Mouse (Mus musculus): ENCODE data around the gene Kdm6b.

The Kdm6b gene

GRCm38 (mm10) chr11:69420554-69421000 lies 7.1 kb upstream of the Kdm6b start:
- in situ Hi-C loops (cut with MboI; ENCODE audit: unreplicated experiment in 2 of 2): loop anchor here in 1 of 2 experiments (25.0 kb wide), 2 partner anchors 567 to 1242 kb away; partner anchors contain the start of genes Ctdnep1, Elp5, Eno3 and Gabarap

GRCm38 (mm10) chr11:69419813-69420553 lies 6.5 kb upstream of the Kdm6b start:
- in situ Hi-C loops (cut with MboI; ENCODE audit: unreplicated experiment in 2 of 2): loop anchor here in 1 of 2 experiments (25.0 kb wide), 2 partner anchors 567 to 1242 kb away; partner anchors contain the start of genes Ctdnep1, Elp5, Eno3 and Gabarap

DNA sequence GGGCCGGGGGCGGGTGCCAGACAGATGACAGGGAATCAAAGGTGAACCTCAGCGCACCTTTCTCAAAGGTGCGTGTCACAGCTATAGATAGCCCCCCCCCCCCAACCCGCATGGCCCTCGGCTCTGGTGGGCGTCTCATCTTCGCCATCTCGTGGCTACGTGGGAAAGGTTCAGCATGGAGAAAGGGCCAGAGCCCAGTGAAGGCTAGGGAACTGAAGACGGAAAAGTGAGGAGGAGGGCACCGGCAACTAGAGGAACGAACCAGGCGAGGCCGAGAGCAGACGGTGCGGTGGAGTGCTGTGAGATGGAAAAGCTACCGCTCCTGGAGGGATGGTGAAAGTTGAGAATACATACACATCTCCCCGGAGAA lies 6.0 kb upstream of the Kdm6b start:
- in situ Hi-C loops (cut with MboI; ENCODE audit: unreplicated experiment in 2 of 2): loop anchor here in 1 of 2 experiments (25.0 kb wide), 2 partner anchors 568 to 1243 kb away; partner anchors contain the start of genes Ctdnep1, Elp5, Eno3 and Gabarap

DNA sequence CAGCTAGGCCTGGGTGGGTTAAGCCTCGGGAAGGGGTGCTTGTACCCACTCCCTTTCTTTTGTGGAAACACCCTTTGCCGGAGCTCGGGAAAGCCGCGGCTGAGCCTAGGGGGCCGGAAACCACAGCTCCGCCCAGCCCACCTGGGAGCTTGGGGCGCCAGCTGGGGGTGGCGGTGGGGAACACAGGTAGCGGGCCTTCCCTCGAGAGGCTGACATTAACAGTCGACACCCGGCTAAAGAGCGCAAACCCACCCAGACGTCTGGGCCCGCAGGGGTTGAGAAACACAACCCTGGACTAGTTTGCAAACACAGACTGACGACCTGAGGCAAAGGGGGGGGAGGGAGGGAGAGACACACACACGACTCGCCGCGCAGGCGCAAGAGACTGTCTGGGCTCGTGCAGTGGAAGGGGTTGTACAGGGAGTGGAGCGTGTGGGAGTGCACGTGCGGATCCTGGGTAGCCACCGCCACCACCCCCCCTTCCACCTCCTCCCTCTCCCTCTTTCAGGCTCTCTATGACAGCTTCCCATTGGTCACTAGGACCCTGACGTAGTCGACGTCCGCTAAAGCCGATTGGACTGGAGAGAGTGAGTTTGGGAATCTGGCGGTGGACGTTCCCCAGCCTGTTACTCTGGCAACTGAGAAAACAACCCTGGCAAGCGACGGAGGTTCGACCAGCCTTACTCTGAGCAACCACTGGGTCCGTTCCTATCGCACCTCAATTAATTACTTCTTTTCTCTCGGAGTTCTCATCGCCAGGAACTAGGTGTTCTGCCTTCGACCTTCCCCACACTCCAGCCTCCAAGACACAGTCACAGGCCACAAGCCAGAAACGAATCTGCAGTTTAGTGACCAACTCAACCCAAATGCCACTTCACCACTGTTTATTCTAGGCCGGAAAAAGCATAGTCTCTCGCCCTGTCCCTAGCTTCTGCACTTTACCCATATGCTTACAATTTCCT lies 5.3 kb upstream of the Kdm6b start:
- in situ Hi-C loops (cut with MboI; ENCODE audit: unreplicated experiment in 2 of 2): loop anchor here in 1 of 2 experiments (25.0 kb wide), 2 partner anchors 569 to 1244 kb away; partner anchors contain the start of genes Ctdnep1, Elp5, Eno3 and Gabarap

- in situ Hi-C loops (cut with MboI; ENCODE audit: unreplicated experiment in 2 of 2): loop anchor here in 1 of 2 experiments (25.0 kb wide), 2 partner anchors 570 to 1245 kb away; partner anchors contain the start of genes Ctdnep1, Elp5, Eno3 and Gabarap
Observed at GRCm38 (mm10) chr11:69417449-69418384, 4.2 kb upstream of the Kdm6b start.

DNA sequence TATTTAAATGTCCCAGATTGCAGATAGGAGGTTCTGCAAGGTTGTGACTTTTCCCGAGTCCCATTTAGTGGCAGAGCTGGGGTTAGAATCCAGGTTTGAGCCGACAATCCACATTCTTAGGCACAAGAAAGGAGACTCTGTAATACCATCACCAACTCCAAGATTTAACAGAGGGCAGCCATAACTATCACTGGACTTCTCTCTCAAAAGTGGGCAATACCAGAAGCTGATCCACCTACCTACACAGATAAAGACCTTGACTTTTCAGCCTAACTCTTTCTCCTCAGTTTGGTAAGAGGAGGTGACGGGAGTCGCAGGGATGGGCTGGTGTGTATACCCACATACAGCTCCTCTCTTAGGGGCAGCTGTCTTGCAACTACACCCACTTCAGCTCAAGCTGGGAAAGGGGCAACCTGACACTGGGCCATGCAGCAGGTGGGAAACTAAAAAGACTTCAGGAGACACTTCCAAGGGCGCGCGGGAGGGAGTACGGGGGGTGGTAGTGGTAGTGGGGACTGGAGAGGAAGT lies 3.5 kb upstream of the Kdm6b start:
- in situ Hi-C loops (cut with MboI; ENCODE audit: unreplicated experiment in 2 of 2): loop anchor here in 1 of 2 experiments (25.0 kb wide), 2 partner anchors 570 to 1245 kb away; partner anchors contain the start of genes Ctdnep1, Elp5, Eno3 and Gabarap

GRCm38 (mm10) chr11:69416509-69416908 lies 3.0 kb upstream of the Kdm6b start:
- in situ Hi-C loops (cut with MboI; ENCODE audit: unreplicated experiment in 2 of 2): loop anchor here in 1 of 2 experiments (25.0 kb wide), 2 partner anchors 571 to 1246 kb away; partner anchors contain the start of genes Ctdnep1, Elp5, Eno3 and Gabarap

- in situ Hi-C loops (cut with MboI; ENCODE audit: unreplicated experiment in 2 of 2): loop anchor here in 1 of 2 experiments (25.0 kb wide), 2 partner anchors 571 to 1246 kb away; partner anchors contain the start of genes Ctdnep1, Elp5, Eno3 and Gabarap
Observed at GRCm38 (mm10) chr11:69415668-69416451, 2.4 kb upstream of the Kdm6b start.

DNA sequence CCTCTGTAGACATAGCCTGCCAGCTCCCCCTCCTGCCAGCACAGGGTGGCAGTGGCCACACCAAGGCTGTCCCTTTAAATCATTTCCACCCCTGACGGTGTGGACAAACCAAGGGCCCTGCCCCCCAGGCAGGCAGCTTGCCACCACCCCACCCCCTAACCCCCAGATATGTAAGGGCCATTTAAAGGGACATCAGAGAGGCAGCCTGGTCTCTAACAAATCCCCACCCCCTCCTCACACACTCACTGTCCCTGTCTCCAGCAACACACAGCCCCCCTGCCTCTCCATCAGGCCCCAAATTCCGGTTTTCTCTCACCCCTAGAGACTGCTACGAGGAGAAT lies 1.8 kb upstream of the Kdm6b start:
- in situ Hi-C loops (cut with MboI; ENCODE audit: unreplicated experiment in 2 of 2): loop anchor here in 1 of 2 experiments (25.0 kb wide), 2 partner anchors 572 to 1247 kb away; partner anchors contain the start of genes Ctdnep1, Elp5, Eno3 and Gabarap

- in situ Hi-C loops (cut with MboI; ENCODE audit: unreplicated experiment in 2 of 2): loop anchor here in 1 of 2 experiments (25.0 kb wide), 2 partner anchors 573 to 1248 kb away; partner anchors contain the start of genes Ctdnep1, Elp5, Eno3 and Gabarap
Observed at GRCm38 (mm10) chr11:69414421-69415326, 1.2 kb upstream of the Kdm6b start.

DNA sequence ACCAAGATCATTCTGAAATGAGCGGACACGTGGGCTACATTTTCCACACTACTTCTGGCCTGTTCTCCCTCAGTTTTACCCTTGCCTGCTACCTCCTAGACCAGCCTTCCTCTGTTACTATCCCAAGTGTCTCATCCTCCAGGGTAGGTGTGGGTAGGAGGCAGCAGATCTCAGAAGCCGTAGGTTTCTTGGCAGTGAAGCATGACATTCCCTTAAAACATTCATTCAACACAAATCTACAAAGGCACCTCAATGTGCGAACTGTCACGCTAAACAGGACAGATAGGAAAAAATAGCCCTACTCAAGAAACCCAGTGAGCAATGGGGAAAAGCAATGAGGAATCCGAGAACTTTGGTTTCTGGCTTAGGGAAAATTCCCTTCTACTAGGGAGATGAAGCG lies 927 bp downstream of the Kdm6b start:
- in situ Hi-C loops (cut with MboI; ENCODE audit: unreplicated experiment in 2 of 2): loop anchor here in 1 of 2 experiments (25.0 kb wide), 2 partner anchors 575 to 1250 kb away; partner anchors contain the start of genes Ctdnep1, Elp5, Eno3 and Gabarap

- in situ Hi-C loops (cut with MboI; ENCODE audit: unreplicated experiment in 2 of 2): loop anchor here in 1 of 2 experiments (25.0 kb wide), 2 partner anchors 576 to 1251 kb away; partner anchors contain the start of genes Ctdnep1, Elp5, Eno3 and Gabarap
Observed at GRCm38 (mm10) chr11:69411538-69412203, 1.8 kb downstream of the Kdm6b start.

GRCm38 (mm10) chr11:69411073-69411535 lies 2.4 kb downstream of the Kdm6b start:
- in situ Hi-C loops (cut with MboI; ENCODE audit: unreplicated experiment in 2 of 2): loop anchor here in 1 of 2 experiments (25.0 kb wide), 2 partner anchors 576 to 1251 kb away; partner anchors contain the start of genes Ctdnep1, Elp5, Eno3 and Gabarap

GRCm38 (mm10) chr11:69410310-69411072 lies 3.0 kb downstream of the Kdm6b start:
- in situ Hi-C loops (cut with MboI; ENCODE audit: unreplicated experiment in 2 of 2): loop anchor here in 1 of 2 experiments (25.0 kb wide), 2 partner anchors 577 to 1252 kb away; partner anchors contain the start of genes Ctdnep1, Elp5, Eno3 and Gabarap

DNA sequence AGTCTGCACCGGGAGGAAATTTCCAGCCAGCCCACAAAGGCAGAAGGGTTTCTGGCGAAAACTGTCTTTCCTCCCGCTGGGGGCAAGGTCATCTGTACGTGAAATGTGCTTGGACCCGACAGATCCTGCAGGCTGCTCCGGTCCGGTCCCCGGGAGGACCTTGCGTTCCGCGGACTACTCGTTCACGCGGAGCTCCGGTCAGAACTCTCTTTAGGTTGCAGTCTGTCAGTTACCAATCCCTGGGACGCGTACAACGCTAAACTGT lies 3.5 kb downstream of the Kdm6b start:
- in situ Hi-C loops (cut with MboI; ENCODE audit: unreplicated experiment in 2 of 2): loop anchor here in 1 of 2 experiments (25.0 kb wide), 2 partner anchors 577 to 1252 kb away; partner anchors contain the start of genes Ctdnep1, Elp5, Eno3 and Gabarap

Measured in v-Abl transformed pro-B cells (cell line).